In the genomic region with DNA sequence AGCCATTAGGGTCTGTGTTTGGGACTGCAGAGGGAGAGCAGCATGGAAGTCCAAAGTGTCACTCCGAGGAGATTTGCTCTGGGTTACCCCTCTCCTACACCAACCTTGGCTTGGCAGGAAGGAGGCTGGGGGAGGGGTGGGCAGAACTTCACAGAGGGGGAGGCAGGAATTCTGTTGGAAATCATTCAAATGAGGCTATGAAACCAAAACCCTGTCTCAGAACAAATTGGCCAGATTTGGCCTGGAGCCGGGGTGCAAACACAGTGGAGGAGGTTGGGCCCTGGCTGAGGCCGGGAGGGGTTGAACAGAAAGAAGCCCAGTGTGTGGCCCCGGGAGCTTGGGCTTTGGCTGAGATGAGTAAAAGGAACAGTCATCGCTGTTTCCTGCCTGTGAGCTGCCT, we compare ENCODE assay signal across 10 mouse cellular contexts. TPM values are rescaled to one million over a fixed set of nuclear protein-coding genes. Genes with fewer than 3 reads are reported as not detected.
A peak's percentile ranks its signal among the peaks of the same experiment; 100 is the strongest.
DNase-seq lines count a peak whose midpoint lies in the region; ATAC-seq lines count a peak whose summit lies in the region.
"Had no signal": no experiment of that assay in that cellular context is flagged by ENCODE, and none has a peak within 500 bp of the region (broad histone marks: within the 10 kb centered on the region; RNA-seq: fewer than 3 reads in every experiment).

No protein-coding gene starts in this region.

- H3K4me3 ChIP-seq in limb, embryonic 10.5 days, result no peak overlapping the region
- H3K4me3 ChIP-seq: left cerebral cortex, adult 2 months had no signal

- H3K4me1 ChIP-seq in limb, embryonic 10.5 days, result peaks cover 64% of the 10 kb centered on the region

- 10% methylated on average over 5 of the region's 5 CpGs for WGBS in limb, embryonic 10.5 days

- no peaks in the 10 kb centered on the region for H3K27me3 ChIP-seq in limb, embryonic 10.5 days (ENCODE audit: low read depth, poor library complexity, severe bottlenecking)

- H3K27ac ChIP-seq in limb, embryonic 10.5 days, result peak overlapping the region; percentile 72
- H3K27ac ChIP-seq: left cerebral cortex, adult 2 months had no signal

- no peaks in the 10 kb centered on the region for H3K36me3 ChIP-seq in limb, embryonic 10.5 days

- ATAC-seq in cerebellum, adult (ENCODE audit: insufficient number of reproducible peaks, low FRiP score, low TSS enrichment), result no peak

- intact Hi-C loops in gastrocnemius, postnatal 14 days (cut with DNase I; ENCODE audit: low total_unique reads), result no loop called here

- no peaks in the 10 kb centered on the region for H3K9me3 ChIP-seq in limb, embryonic 10.5 days (replicated peaks)

- peak; percentile 60 for DNase-seq in gastrocnemius, postnatal 14 days
- no peak for DNase-seq in gastrocnemius, postnatal 25 days
- DNase-seq in retina, postnatal 1 day, result peak; percentile 24
- no peak for DNase-seq in retina, embryonic 14.5 days (ENCODE audit: low spot score)
- DNase-seq in limb, embryonic 10.5 days (ENCODE audit: low spot score), result no peak
- peak; percentile 38 for DNase-seq in right cerebral cortex, postnatal 14 days
- DNase-seq in embryo, embryonic 11 days, result no peak

RNA-seq across cellular contexts. Expression of a gene that starts 34.2 kb away (rescaled TPM):
- total RNA-seq in gastrocnemius, postnatal 14 days (2021), result 1 to 10 TPM; 2.9 to 4.8 TPM
- total RNA-seq in gastrocnemius, postnatal 25 days (2021), result 1 to 10 TPM; 1.4 to 1.7 TPM
- 31.0 and 48.3 TPM in 2 replicates for polyA plus RNA-seq in limb, embryonic 10.5 days (2016; fragmentation: Nextera tagmentation; extraction: Ambion mirVana)
- total RNA-seq: common myeloid progenitor, adult 5-6 weeks had no signal

Comparison
In these comparisons a context has a peak if more than half of its experiments do, and no peak if none do; other contexts are left out.
1. DNase-seq: peak in gastrocnemius, postnatal 14 days (single experiment), retina, postnatal 1 day (single experiment) and right cerebral cortex, postnatal 14 days (single experiment); none in gastrocnemius, postnatal 25 days (single experiment), retina, embryonic 14.5 days (single experiment), limb, embryonic 10.5 days (single experiment) and embryo, embryonic 11 days (single experiment).